Mouse (Mus musculus): ENCODE measurements at regions not wholly inside any gene's neighbourhood (a gene's known extent, or its start where the extent isn't known, plus 50 kb on each side); places are given as distances from the start of the nearest gene placed in this dataset.

DNA sequence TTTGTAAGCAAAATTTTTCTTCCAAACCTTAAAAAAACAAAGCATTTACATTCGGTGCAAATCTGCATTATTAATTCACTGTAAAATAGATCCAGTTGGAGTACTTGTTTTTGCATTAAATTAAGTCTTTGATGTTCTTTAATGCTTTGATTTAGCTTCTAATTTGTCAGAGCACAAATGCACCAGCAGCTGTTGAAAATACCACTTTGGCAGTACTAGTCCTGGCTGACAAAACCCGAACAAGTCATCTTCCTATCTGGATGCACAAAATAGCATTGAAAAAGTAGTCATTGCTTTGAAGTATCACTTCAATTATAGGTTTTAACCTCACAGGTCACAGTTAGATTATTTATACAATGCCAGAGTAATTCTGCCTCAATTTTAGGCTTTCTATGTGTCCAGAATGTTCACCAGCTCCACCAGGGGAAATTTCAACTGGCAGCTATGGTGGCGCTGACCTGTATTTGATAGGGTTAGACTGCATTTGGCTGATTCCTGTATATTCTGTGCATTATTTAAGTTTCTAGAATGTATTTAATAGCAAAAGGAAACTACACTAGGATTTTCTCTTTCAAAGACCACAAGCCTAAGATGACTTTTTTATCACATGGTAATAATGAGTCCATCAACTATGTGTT, 163.3 kb upstream of the Zic1 start:
- Histone ChIP-seq H3K4me3 (no peak overlapping the region), H3K27ac (no peak overlapping the region)
- TF ChIP-seq CTCF (IDR thresholded peaks at IDR 0.05) = no peak
- no peak for DNase-seq (ENCODE audit: extremely low spot score in 1 of 2, low spot score in 2 of 2)
- intact Hi-C loops (cut with DNase I) = no loop called here

DNA sequence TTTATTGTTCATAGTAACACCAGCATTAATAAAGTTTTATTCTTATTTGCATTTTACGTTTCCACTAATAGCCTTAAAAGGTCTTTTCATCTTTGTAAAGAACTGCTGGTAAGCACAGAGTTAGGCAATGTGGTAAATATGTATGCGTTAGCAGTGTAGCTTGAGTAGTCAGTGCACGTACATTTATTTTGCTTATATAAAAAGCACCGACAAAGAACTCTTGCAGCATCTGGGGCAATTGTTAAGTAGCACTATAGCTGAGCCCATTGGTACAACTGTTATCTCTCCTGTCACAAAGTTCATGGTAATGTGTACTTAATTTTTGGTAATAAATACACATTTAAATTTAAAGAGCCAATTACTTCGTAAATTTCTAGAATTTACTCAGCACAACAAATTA, 162.8 kb upstream of the Zic1 start:
- no peak for DNase-seq (ENCODE audit: extremely low spot score in 1 of 2, low spot score in 2 of 2)
- no peak for TF ChIP-seq CTCF (IDR thresholded peaks at IDR 0.05)
- intact Hi-C loops (cut with DNase I) = no loop called here
- Histone ChIP-seq H3K27ac (no peak overlapping the region), H3K4me3 (no peak overlapping the region)

DNA sequence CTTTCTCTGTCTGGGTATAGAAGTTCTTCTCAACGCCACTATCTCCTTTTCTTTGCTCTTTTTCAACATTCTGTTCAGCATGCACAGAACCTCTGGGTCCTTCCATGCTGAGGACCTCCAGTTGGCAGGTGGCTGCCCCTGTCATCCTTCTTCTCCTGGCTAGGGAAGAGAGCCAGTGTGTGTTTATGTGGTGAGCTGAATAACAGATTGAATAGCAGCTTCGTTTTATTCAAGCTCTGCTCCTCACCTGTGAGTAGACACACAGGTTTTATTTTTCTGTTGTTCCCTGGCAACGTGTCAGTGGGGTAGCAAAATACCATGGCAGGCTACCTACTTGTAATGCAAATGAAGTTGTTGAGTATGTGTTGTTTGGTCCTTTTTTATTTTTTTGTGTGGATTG, 154.9 kb upstream of the Zic1 start:
- intact Hi-C loops (cut with DNase I) = no loop called here
- no peak for DNase-seq (ENCODE audit: extremely low spot score in 1 of 2, low spot score in 2 of 2)
- no peak for TF ChIP-seq CTCF (IDR thresholded peaks at IDR 0.05)
- Histone ChIP-seq H3K4me3 (no peak overlapping the region), H3K27ac (no peak overlapping the region)

DNA sequence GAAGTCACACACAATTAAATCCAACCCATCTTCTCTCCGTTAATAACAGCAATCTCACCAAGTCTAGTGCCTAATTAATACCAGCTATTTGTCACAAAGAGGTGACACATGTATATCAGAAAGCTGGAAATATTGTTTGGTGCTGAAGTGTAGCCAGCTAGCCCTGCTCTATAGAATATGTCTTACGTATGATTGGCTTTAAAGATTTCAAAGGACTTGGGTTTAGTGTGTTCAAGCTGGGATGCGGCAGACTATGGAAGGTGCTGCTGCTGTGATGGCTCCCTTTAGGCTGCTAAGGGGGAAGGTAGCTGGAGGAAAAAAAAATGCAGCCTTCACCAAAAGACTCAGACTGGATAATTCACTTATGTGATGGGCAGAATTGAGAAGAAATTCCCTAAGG, 144.1 kb upstream of the Zic1 start:
- intact Hi-C loops (cut with DNase I) = no loop called here
- H3K27ac ChIP-seq = no peak overlapping the region
- TF ChIP-seq CTCF (IDR thresholded peaks at IDR 0.05) = no peak
- H3K4me3 ChIP-seq = no peak overlapping the region
- DNase-seq (ENCODE audit: extremely low spot score in 1 of 2, low spot score in 2 of 2) = no peak

DNA sequence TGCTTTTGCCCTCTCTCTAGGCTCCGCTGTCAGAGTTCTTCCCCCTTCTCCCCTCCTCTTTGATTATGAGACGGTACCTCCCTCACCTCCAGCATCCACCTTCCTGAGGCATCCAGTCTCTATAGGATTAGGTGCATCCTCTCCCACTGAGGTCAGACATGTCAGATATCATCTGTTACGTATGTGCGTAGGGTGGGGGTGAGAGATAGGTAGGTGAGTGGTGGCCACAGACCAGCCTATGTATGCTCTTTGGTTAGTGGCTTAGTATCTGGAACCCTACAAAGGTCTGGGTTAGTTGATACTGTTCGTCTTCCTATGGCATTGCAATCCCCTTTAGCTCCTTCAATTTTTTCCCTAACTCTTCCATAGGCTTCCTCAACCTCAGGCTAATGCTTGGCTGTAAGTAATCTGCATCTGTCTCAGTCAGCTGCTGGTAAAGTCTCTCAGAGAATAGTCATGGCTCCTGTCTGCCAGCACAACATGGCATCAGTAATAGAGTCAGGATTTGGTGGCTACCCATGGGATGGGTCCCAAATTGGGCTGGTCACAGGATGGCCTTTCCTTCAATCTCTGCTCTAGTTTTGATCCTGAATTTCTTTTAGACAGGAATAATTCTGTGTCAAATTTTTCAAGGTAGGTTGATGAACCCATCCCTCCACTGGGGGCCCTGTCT, 138.2 kb upstream of the Zic1 start:
- intact Hi-C loops (cut with DNase I) = no loop called here
- DNase-seq (ENCODE audit: extremely low spot score in 1 of 2, low spot score in 2 of 2) = no peak
- Histone ChIP-seq H3K27ac (no peak overlapping the region), H3K4me3 (no peak overlapping the region)
- no peak for TF ChIP-seq CTCF (IDR thresholded peaks at IDR 0.05)

DNA sequence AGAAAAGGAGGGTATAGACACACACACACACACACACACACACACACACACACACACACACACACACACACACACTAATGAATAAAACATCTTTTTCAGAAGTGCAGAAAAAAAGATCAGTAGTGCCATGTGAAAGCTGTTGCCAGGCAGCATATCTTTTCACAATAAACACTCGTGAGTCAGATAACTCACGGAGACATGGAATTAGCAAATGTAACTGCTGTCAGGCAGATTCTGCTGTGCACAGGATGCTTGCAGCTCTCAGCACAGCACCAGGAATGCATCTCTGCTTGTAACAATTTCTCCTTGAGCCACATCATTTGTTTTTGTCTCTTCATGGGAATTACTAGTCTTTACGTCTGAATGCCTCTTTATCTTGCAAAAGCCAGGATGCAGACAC, 111.0 kb upstream of the Zic1 start:
- H3K27ac ChIP-seq = no peak overlapping the region
- H3K4me3 ChIP-seq = no peak overlapping the region
- TF ChIP-seq CTCF (IDR thresholded peaks at IDR 0.05) = no peak
- DNase-seq (ENCODE audit: extremely low spot score in 1 of 2, low spot score in 2 of 2) = no peak
- intact Hi-C loops (cut with DNase I) = no loop called here

DNA sequence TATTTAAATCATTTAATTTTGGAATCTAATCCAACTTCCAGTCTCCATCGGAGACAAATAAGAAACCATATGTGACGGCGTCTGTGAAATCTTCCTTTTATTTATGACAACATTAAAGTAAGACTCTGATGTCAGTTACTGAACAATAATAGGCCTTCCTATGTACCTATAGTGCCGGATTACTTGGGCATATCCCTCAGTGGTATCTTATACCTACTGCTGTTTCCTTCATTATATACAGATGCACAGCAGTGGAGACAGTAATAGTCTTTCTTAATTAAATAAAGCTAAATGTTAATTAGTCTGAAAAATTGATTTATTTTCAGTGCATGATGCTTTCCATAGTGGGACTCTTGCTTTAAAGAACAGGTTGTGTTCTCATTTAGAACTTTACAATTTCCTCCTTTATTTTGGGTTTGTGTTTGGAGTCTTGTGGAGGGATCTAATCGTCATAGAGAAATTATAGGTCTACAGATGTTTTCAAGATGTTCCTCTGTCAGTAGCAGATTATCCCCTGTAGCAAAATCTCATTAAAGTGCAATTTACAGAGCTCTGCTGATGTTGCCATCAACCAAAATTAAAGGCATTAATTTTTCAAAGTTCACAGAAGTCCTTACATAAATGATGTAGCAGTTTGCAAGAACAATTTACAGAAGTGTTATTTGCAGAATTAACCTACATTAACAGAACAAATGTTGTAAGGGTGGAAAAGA, 97.3 kb upstream of the Zic1 start:
- no peak for DNase-seq (ENCODE audit: extremely low spot score in 1 of 2, low spot score in 2 of 2)
- intact Hi-C loops (cut with DNase I) = no loop called here

DNA sequence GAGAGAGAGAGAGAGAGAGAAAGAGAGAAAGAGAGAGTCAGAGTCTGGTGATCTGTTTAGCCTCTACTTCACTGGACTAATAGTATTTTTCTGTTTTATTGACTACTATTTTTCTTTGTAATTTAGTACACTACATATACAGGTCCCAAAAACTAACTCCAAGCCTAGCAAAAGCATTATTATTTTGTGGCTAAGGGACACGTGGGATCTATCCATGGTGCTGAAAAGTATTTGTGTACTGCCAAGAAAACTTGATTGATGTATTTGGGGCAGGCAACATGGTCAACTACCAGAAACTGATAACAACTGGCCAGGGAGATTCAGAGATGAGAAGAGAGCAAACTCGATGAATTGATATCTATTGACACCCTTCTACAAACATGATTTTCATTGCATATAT, 94.3 kb upstream of the Zic1 start:
- TF ChIP-seq CTCF (IDR thresholded peaks at IDR 0.05) = no peak
- DNase-seq (ENCODE audit: extremely low spot score in 1 of 2, low spot score in 2 of 2) = no peak
- no peak overlapping the region for H3K27ac ChIP-seq
- intact Hi-C loops (cut with DNase I) = no loop called here
- H3K4me3 ChIP-seq = no peak overlapping the region

More for the DNA sequence above, 97.3 kb upstream of the Zic1 start:
- Histone ChIP-seq H3K4me3 (no peak overlapping the region), H3K27ac (no peak overlapping the region)
- TF ChIP-seq CTCF (IDR thresholded peaks at IDR 0.05) = no peak

DNA sequence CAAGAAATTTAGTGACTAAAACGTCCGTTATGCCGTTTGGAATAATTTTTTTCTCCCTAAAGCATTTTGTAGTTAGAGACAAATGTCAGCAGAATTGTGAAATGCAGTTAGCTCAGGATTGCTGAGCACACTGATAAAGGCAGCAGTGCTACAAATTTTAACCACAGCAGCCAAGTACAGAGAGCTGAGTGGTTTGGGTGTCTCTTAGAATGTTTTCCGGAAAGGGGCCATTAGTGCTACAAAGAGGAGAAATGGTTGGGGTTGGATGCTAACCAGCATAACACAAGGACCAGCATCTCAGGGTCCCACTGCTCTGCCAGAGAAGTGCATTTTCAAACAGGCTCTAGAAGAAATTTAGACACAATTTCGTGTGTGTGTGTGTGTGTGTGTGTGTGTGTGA, 91.2 kb upstream of the Zic1 start:
- DNase-seq (ENCODE audit: extremely low spot score in 1 of 2, low spot score in 2 of 2) = no peak
- intact Hi-C loops (cut with DNase I) = no loop called here
- no peak overlapping the region for H3K4me3 ChIP-seq
- H3K27ac ChIP-seq = no peak overlapping the region
- TF ChIP-seq CTCF (IDR thresholded peaks at IDR 0.05) = no peak

DNA sequence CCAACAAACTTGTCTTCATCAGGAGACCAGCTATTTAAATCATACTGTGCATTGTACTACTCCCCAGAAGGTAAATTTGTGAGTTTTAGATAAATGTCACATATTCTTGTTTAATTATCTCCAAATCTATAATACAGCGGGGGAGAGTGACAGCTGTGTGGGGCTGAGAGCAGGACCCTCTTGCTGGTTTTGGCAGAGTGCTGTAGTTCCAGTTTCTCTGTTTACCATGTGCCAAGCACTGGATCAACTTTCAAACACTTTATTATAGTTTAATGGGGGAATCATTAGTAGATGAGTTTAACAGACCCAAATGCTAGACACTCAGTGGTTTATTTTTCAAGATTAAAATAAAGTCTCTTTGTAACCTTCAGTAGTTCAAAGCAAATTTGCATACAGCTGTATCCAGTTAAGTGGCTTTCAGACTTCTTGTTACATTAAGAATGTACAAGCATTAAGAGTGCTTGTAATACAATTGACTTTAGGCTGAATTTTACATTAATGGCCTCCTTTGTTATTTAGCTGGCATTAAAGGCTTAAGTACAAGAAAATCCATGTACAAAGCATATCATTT, 90.7 kb upstream of the Zic1 start:
- Histone ChIP-seq H3K27ac (no peak overlapping the region), H3K4me3 (no peak overlapping the region)
- intact Hi-C loops (cut with DNase I) = no loop called here
- no peak for DNase-seq (ENCODE audit: extremely low spot score in 1 of 2, low spot score in 2 of 2)
- TF ChIP-seq CTCF (IDR thresholded peaks at IDR 0.05) = no peak

DNA sequence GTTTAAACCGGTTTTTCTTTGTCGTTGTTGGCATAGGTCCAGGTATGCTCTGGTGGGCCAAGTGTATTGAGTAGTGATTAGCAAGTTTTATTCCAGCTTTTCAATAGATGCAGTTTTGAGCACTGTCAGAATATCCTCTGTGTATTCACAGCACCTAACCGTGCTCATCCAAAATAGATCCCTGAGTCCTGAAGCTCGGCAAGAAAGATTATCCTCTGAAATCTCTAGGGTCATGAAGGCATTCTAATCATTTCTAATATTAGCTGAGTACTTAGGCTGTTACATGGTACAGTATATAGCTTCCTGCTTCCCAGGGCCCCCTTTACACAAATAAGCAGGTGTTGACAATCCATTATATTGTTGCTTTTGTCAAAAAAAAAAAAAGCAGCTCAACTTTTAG, 73.5 kb upstream of the Zic1 start:
- Histone ChIP-seq H3K27ac (no peak overlapping the region), H3K4me3 (no peak overlapping the region)
- no peak for DNase-seq (ENCODE audit: extremely low spot score in 1 of 2, low spot score in 2 of 2)
- no peak for TF ChIP-seq CTCF (IDR thresholded peaks at IDR 0.05)
- intact Hi-C loops (cut with DNase I) = no loop called here
